Mouse (Mus musculus): ENCODE measurements around the gene Necap1. TPM values are rescaled to one million over a fixed set of nuclear protein-coding genes. Genes with fewer than 3 reads are reported as not detected.
A peak's percentile ranks its signal among the peaks of the same experiment; 100 is the strongest.

Necap1 gene
- polyA plus RNA-seq (2016; fragmentation: Nextera tagmentation; extraction: Ambion mirVana) = 61.5 and 70.6 TPM in 2 replicates

DNA sequence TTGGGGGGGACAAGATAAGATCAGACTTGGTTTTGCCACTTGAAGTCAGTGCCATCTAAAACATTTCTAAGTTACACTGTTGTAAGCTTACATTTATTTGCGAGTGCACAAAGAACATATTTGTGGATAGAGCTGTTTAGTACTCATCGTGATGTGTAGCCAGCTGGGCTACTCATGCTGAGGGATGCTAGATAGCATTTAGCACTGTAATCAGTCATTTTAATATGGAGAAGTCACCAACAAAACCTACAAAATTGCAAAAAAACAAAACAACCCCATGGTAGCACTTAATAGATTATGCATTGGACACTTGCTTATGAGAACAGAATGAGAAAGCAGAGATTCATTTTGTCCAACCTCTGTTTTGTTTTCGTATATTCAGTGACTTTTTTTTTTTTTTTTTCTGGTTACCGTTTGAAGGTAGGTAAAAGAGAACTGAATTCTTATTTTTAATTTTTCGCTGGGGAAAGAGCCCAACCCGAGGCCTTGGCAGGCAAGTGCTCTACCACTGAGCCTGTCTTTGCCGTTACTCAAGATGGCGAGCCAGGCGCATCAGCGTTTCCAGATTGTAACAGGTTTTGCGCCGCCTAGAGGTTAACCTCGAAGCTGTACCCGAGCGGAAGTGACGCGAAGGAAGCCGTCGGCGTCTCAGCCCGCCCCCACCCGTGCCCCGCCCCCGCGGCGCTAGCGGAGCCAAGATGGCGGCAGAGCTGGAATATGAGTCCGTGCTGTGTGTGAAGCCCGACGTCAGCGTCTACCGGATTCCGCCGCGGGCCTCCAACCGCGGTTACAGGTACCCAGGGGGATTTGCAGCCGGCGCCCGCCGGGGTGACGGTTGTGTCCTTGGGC is at the start of gene Necap1:
Gene Necap1 (plus strand): TSS at position 604 of the 849 bp plus-strand sequence.
- H3K27ac ChIP-seq = peak within 1 kb of the TSS; percentile 96
- H3K36me3 ChIP-seq = peaks cover 18% of the 10 kb centered on the region
- no peaks in the 10 kb centered on the region for H3K4me1 ChIP-seq
- DNase-seq (ENCODE audit: low spot score) = peak; percentile 97
- no peaks in the 10 kb centered on the region for H3K27me3 ChIP-seq (ENCODE audit: insufficient read depth, poor library complexity, severe bottlenecking)
- H3K4me3 ChIP-seq = peak within 1 kb of the TSS; percentile 78
- no peaks in the 10 kb centered on the region for H3K9me3 ChIP-seq
- WGBS = 7% methylated on average over 43 of the region's 43 CpGs

DNA sequence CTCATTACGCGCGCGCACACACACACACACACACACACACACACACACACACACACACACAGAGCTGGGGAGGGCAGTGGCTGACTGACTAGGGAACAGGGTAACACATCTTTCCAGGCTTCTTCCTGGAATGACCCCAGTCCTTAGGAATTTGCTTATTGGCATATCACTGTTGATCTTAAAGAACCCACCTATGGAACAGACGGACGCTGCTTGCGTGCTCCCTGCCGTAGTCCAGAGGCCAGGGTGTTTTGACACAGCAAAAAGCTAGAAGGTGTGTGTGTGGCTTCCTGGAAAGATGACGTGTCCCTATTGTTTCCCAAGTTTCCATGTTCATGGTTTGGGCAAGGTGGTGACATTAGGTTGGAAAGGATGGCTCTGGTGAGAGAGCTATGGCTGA is 49.1 kb upstream of the Necap1 start:
- H3K4me1 ChIP-seq = peaks cover 59% of the 10 kb centered on the region
- peak overlapping the region; percentile 66; the same call in 1 of the 2 replicates for H3K4me3 ChIP-seq
- 85% methylated on average over 9 of the region's 9 CpGs for WGBS
- H3K27me3 ChIP-seq (ENCODE audit: insufficient read depth, poor library complexity, severe bottlenecking) = no peaks in the 10 kb centered on the region
- no peak for DNase-seq (ENCODE audit: low spot score)
- peak overlapping the region; percentile 90; the same call in 1 of the 2 replicates for H3K27ac ChIP-seq
- H3K36me3 ChIP-seq = peaks cover 14% of the 10 kb centered on the region; the same call in 1 of the 2 replicates
- no peaks in the 10 kb centered on the region for H3K9me3 ChIP-seq

DNA sequence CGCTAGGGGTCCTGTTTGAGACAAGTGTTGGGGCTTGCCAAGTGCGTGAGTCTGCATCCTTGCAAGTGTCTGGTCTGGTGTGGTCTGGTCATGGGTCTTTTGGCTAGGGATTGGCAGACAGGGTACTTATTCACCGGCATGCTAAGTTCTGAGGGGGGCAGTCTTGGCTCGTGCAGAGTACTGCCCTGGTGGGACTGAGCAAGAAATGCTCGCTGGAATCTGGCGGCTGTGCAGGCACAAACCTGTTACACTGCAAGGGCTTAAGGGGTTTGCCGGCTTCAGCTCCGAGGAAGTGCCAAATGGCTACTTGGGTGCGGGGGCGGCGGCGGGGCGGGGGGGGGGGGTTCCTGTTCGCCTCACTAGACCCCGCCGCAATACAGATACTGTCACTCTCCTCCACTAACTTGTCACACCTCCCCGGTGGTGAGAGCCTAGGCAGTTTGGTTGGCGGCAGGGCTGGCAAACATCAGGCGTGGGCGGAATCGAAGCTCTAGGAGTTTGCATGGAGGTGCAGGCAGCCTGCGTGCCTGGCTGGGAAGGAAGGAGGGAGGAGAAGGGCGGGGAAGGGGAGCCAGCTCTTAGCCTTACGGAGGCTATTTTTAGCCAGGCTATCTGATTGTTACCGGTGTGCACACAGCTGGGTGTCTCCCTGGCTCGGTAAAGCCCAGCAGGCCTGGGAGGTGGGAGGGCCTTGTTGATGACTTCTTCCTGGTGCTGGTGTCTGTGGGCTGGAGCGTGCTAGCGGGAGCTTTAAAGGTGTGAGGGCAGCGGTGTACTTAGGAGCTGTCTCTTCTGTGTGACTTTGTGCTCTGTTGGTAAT is 48.1 kb upstream of the Necap1 start:
- peaks cover 50% of the 10 kb centered on the region for H3K4me1 ChIP-seq
- 2% methylated on average over 29 of the region's 29 CpGs for WGBS

DNA sequence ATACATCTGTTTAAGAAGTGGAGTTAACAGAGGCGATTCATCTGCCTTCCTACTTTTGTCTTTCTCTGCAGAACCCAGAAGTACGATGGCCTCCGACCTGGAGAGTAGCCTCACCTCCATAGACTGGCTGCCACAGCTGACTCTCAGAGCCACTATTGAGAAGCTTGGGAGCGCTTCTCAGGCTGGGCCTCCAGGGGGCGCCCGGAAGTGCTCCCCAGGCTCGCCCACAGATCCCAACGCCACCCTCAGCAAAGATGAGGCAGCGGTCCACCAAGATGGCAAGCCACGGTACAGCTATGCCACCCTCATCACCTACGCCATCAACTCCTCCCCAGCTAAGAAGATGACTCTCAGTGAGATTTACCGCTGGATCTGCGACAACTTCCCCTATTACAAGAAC is 46.2 kb upstream of the Necap1 start:
- no peaks in the 10 kb centered on the region for H3K9me3 ChIP-seq
- DNase-seq (ENCODE audit: low spot score) = no peak
- H3K4me3 ChIP-seq = no peak overlapping the region
- no peak overlapping the region for H3K27ac ChIP-seq
- peaks cover 27% of the 10 kb centered on the region for H3K36me3 ChIP-seq
- 48% methylated on average over 13 of the region's 13 CpGs for WGBS
- peaks cover 36% of the 10 kb centered on the region for H3K4me1 ChIP-seq
- H3K27me3 ChIP-seq (ENCODE audit: insufficient read depth, poor library complexity, severe bottlenecking) = no peaks in the 10 kb centered on the region

More for the DNA sequence above, 48.1 kb upstream of the Necap1 start:
- Histone ChIP-seq H3K36me3 (peaks cover 15% of the 10 kb centered on the region; the same call in 1 of the 2 replicates), H3K27me3 (ENCODE audit: insufficient read depth, poor library complexity, severe bottlenecking) (no peaks in the 10 kb centered on the region), H3K27ac (peak overlapping the region; percentile 90), H3K4me3 (peak overlapping the region; percentile 66), H3K9me3 (no peaks in the 10 kb centered on the region)
- DNase-seq (ENCODE audit: low spot score) = peak; percentile 96

DNA sequence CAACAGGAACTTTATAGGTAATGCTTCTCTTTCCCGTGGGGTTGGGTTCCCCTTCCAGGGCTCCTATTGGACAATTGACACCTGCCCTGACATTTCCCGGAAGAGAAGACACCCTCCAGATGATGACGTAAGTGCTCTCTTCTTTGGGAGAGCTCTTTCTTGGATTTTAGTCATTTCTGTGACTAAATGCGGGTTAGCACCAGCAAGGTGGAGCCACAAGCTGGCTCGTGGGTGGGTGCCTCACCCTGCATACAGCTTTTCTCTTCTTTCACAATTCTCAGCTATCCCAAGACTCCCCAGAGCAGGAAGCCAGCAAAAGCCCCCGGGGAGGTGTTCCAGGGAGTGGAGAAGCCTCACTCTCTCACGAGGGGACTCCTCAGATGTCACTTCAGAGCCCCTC is 41.4 kb upstream of the Necap1 start:
- H3K4me1 ChIP-seq = no peaks in the 10 kb centered on the region
- no peak for DNase-seq (ENCODE audit: low spot score)
- H3K27ac ChIP-seq = no peak overlapping the region
- WGBS = 80% methylated on average over 7 of the region's 7 CpGs
- H3K9me3 ChIP-seq = no peaks in the 10 kb centered on the region
- no peak overlapping the region for H3K4me3 ChIP-seq
- no peaks in the 10 kb centered on the region for H3K27me3 ChIP-seq (ENCODE audit: insufficient read depth, poor library complexity, severe bottlenecking)
- H3K36me3 ChIP-seq = peaks cover 65% of the 10 kb centered on the region

DNA sequence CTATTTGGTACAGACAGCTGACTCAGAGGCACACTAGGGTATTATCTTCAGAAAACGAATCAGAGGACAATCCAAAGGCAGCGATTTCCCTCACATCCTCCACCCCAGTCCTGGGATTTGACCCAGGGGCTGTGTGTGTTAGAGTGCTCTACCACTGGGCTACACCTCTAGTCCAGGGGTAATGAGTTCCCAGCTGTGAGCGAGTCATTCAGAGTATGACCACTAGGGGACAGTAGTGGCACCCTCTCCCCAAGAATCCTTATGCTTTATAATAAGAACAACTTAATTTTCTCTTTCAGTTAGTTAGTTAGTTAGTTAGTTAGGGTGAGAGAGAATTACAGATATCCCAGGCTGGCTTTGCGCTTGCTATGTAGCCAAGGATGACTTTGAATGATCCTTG is 39.9 kb upstream of the Necap1 start:
- Histone ChIP-seq H3K27me3 (ENCODE audit: insufficient read depth, poor library complexity, severe bottlenecking) (no peaks in the 10 kb centered on the region), H3K36me3 (peaks cover 74% of the 10 kb centered on the region), H3K4me1 (no peaks in the 10 kb centered on the region), H3K4me3 (no peak overlapping the region), H3K9me3 (no peaks in the 10 kb centered on the region), H3K27ac (no peak overlapping the region)
- DNase-seq (ENCODE audit: low spot score) = peak; percentile 71
- WGBS = 62% methylated on average over 4 of the region's 4 CpGs

DNA sequence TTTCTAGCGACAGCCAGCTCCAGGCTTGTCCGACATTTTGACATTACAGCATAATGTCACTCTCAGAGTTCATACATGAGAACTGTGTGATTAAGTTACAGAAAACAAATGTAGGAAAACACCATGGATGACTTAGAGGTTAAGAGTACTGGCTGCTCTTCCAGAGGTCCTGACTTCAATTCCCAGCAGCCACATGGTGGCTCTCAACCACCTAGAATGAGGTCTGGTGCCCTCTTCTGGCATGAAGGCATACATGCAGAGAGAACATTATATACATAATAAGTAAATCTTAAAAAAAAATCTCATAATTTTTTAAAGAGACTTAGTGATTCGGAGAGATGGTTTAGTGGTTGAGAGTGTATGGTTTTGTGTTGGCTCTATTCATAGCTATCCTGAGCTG is 37.3 kb upstream of the Necap1 start:
- DNase-seq (ENCODE audit: low spot score) = peak; percentile 5
- no peaks in the 10 kb centered on the region for H3K27me3 ChIP-seq (ENCODE audit: insufficient read depth, poor library complexity, severe bottlenecking)
- WGBS = 90% methylated on average over 3 of the region's 3 CpGs
- peaks cover 90% of the 10 kb centered on the region for H3K36me3 ChIP-seq
- H3K4me1 ChIP-seq = no peaks in the 10 kb centered on the region
- no peak overlapping the region for H3K27ac ChIP-seq
- no peak overlapping the region for H3K4me3 ChIP-seq
- no peaks in the 10 kb centered on the region for H3K9me3 ChIP-seq

DNA sequence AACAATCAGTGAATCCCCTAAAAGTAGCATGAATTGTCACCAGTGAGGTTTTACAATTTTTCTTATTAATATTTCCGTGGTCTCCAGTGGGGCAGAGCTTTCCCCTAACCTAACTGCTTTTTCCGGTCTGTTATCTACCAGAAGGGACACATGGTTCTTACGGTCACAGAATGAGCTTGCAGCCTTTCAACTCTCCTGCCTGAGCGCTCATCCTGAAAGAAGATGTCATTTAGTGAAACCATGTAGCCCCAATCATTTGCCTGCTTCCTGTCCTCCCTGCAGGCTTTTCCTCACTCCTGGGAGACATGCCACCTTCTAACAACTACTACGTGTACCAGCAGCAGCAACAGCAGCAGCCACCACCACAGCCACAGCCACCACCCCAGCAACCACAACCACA is 36.7 kb upstream of the Necap1 start:
- Histone ChIP-seq H3K27me3 (ENCODE audit: insufficient read depth, poor library complexity, severe bottlenecking) (no peaks in the 10 kb centered on the region), H3K27ac (no peak overlapping the region), H3K36me3 (peaks cover 90% of the 10 kb centered on the region), H3K9me3 (no peaks in the 10 kb centered on the region), H3K4me1 (no peaks in the 10 kb centered on the region), H3K4me3 (no peak overlapping the region)
- WGBS = 87% methylated on average over 5 of the region's 5 CpGs
- DNase-seq (ENCODE audit: low spot score) = peak; percentile 36

DNA sequence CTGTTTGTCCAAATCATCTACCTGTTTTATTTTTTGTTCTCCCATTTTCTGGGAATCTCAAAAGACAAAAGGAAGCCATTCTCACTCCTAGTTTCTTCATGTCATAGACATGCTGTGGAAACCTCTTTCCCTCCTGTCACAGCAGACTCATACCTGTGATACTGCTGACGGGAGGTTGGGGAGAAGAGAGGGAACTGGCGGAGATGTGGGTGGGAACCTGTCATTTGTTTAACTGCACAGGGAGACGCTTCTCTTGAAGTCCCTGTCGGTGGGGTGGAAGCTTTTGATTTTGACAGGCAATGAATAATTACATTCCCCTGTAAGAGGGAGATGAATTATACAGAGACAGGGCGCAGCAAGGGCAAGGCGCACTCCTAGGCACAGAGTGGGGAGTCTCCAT is 30.5 kb upstream of the Necap1 start:
- 86% methylated on average over 6 of the region's 6 CpGs for WGBS
- H3K4me1 ChIP-seq = no peaks in the 10 kb centered on the region
- H3K36me3 ChIP-seq = peaks cover 69% of the 10 kb centered on the region

DNA sequence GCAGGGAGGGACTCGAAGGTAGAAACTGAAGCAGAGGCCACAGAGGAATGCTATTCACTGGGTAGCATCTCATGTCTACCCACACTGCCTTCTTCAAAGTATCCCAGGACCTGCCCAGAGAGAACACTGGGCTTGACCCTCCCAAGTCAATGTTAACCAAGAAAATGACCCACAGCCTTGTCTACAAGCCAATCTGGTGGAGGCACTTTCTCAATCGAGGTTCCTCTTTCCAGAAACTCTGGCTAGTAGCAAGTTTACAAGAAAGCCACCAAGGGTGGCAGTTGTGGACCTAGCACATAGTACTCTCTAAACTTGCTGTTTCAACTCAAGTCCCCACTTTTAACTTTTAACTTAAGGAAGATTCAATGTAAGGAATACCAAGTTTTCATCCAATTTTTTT is 21.6 kb upstream of the Necap1 start:
- Histone ChIP-seq H3K4me1 (peaks cover 10% of the 10 kb centered on the region; the same call in 1 of the 2 replicates), H3K4me3 (no peak overlapping the region), H3K27ac (no peak overlapping the region), H3K27me3 (ENCODE audit: insufficient read depth, poor library complexity, severe bottlenecking) (no peaks in the 10 kb centered on the region), H3K36me3 (no peaks in the 10 kb centered on the region), H3K9me3 (no peaks in the 10 kb centered on the region)
- 55% methylated on average over 2 of the region's 2 CpGs for whole genome bisulfite sequencing
- no peak for DNase-seq (ENCODE audit: low spot score)

More for the DNA sequence above, 30.5 kb upstream of the Necap1 start:
- H3K27me3 ChIP-seq (ENCODE audit: insufficient read depth, poor library complexity, severe bottlenecking) = no peaks in the 10 kb centered on the region
- DNase-seq (ENCODE audit: low spot score) = no peak
- H3K9me3 ChIP-seq = no peaks in the 10 kb centered on the region
- H3K27ac ChIP-seq = no peak overlapping the region
- H3K4me3 ChIP-seq = no peak overlapping the region

DNA sequence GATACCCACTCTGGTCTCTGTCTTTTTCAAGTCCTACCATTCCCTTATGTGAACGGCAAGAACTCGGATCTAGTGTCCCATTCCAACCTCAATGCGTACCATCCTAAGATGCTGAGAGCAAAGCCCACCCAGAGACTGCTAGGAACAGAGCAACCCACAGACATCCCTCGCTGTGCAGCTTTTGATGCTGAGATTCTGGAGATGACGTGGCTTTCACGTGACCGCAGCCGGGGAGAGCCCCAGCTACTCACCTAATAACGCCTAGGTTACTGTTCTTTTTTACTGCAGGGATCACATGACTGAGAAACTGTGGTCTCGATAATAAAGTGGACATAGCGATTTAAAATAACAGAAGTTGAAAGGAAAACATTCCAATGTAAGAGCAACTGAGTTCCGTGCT is 19.7 kb upstream of the Necap1 start:
- Histone ChIP-seq H3K9me3 (no peaks in the 10 kb centered on the region), H3K4me1 (peaks cover 10% of the 10 kb centered on the region; the same call in 1 of the 2 replicates), H3K36me3 (no peaks in the 10 kb centered on the region), H3K27ac (no peak overlapping the region), H3K4me3 (no peak overlapping the region), H3K27me3 (ENCODE audit: insufficient read depth, poor library complexity, severe bottlenecking) (no peaks in the 10 kb centered on the region)
- no peak for DNase-seq (ENCODE audit: low spot score)
- WGBS = 82% methylated on average over 12 of the region's 12 CpGs

DNA sequence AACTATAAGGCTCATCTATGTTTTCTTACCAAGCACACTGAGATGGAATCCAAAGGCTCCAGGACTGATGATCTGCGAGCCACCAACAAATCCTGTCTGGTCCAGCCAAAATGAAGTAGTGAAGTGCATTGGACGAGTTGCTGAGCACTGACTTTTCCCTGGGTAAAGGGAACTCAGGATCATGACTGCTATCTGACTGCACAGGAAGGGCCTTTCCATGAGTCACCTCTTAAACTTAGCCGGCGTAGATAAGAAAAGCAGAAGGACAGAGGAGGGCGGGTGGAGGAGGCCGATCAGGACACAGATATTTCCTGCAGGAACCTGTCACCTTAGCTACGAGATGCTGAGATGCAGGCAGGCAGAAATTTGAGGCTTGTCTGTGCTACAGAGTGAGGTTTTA is 18.3 kb upstream of the Necap1 start, which contains the start of gene C3ar1:
Gene C3ar1 (minus strand): TSS at position 207 of the 400 bp plus-strand sequence.
- peaks cover 10% of the 10 kb centered on the region; the same call in 1 of the 2 replicates for H3K4me1 ChIP-seq
- DNase-seq (ENCODE audit: low spot score) = no peak
- no peaks in the 10 kb centered on the region for H3K9me3 ChIP-seq
- no peak within 1 kb of the TSS for H3K27ac ChIP-seq
- no peaks in the 10 kb centered on the region for H3K27me3 ChIP-seq (ENCODE audit: insufficient read depth, poor library complexity, severe bottlenecking)
- 20% methylated on average over 7 of the region's 7 CpGs for WGBS
- H3K36me3 ChIP-seq = no peaks in the 10 kb centered on the region
- H3K4me3 ChIP-seq = no peak within 1 kb of the TSS

DNA sequence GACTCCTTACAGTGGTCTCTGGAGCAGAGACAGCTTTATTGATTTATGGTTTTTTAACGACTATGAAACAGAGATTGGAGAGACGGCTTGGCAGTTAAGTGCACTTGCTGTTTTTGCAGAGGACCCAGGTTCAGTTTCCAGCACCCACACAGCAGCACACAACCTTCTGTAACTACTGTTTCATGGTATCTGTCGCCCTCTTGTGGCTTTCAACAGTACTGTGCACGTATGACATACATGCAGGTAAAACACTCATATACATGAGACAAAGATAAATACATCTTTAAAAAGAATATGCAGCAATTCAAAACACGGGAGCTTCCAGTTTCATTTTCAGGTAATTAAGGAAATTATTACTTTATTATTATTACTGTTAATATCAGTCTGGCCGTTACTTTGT is 11.8 kb upstream of the Necap1 start:
- Histone ChIP-seq H3K27me3 (ENCODE audit: insufficient read depth, poor library complexity, severe bottlenecking) (no peaks in the 10 kb centered on the region), H3K9me3 (peaks cover 8% of the 10 kb centered on the region), H3K36me3 (no peaks in the 10 kb centered on the region), H3K4me1 (no peaks in the 10 kb centered on the region), H3K27ac (no peak overlapping the region), H3K4me3 (no peak overlapping the region)
- 72% methylated on average over 6 of the region's 6 CpGs for WGBS
- no peak for DNase-seq (ENCODE audit: low spot score)

Measured in heart, embryonic 10.5 days (tissue).